Mouse (Mus musculus) heart, postnatal 0 days (tissue): ENCODE measurements at regions not wholly inside any gene's neighbourhood (a gene's known extent, or its start where the extent isn't known, plus 50 kb on each side); places are given as distances from the start of the nearest gene placed in this dataset.

Experiments
- CTCF ChIP-seq: IDR thresholded peaks from 2 replicates; pipeline ENCODE4 v1.5.1; 2016; ENCODE audit warnings: antibody characterized with exemption, control low read depth, low read depth
- EP300 ChIP-seq: IDR thresholded peaks from 2 replicates; pipeline ENCODE4 v1.6.1; 2016; ENCODE audit warnings: antibody characterized with exemption, low read depth

GRCm38 (mm10) chr16:30672776-30673550 is 73.4 kb downstream of the Fam43a start:
- no peak for TF ChIP-seq CTCF
- no peak for TF ChIP-seq EP300
